Mouse (Mus musculus): ENCODE measurements at regions not wholly inside any gene's neighbourhood (a gene's known extent, or its start where the extent isn't known, plus 50 kb on each side); places are given as distances from the start of the nearest gene placed in this dataset.
A peak's percentile ranks its signal among the peaks of the same experiment; 100 is the strongest.

DNA sequence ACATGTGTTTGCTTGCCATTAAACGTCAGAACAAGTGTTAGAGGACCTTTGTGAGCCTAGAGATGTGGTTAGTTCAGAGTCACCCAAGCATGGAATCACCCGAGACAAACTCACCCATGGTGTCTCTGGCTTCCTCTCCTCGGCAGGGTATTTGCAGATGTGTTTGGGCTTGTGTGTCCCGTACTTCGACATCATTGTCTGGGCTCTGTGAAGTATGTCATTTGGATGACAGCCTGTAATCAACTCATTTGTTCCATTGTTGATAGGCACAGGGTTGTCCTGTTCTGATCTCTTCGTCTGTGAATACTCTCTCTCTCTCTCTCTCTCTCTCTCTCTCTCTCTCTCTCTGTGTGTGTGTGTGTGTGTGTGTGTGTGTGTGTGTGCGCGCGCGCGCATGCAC, 277.8 kb upstream of the Dynlrb2 start:
- no peak for DNase-seq (ENCODE audit: low spot score)

DNA sequence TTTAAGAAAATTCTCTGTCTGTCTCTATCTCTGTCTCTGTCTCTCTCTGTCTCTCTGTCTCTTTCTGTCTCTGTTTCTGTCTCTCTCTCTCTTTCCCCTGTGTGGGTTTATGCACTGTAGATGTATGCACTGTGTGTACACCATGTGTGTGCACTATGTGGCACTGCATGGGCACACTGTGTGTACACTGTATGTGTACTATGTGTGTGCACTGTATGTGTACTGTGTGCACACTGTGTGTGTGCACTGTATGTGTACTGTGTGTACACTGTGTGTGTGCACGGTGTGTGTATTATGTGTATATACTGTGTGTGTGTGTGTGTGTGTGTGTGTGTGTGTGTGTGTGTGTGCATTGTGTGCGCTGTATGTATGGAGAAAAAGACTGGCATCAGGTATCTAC, 281.5 kb upstream of the Dynlrb2 start:
- DNase-seq (ENCODE audit: low spot score), result no peak

DNA sequence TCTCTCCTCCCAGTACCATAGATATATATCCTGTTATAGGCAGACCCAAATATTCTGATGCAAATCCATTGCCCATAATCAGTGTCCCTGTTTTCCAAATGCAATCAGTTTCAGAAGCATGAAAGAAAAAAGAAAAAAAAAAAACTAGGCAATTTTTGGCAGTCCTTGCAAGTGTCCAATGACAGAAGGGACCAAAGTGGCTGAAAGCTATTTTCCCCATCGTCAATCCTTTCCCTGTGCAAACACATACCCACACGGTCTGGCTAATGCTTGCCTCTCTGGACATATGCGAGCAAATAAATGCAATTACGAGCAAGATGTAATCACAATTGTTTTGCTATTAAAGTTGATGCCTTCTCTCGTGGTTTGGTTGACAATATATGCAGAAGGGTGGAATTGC, 288.9 kb upstream of the Dynlrb2 start:
- DNase-seq (ENCODE audit: low spot score), result no peak

DNA sequence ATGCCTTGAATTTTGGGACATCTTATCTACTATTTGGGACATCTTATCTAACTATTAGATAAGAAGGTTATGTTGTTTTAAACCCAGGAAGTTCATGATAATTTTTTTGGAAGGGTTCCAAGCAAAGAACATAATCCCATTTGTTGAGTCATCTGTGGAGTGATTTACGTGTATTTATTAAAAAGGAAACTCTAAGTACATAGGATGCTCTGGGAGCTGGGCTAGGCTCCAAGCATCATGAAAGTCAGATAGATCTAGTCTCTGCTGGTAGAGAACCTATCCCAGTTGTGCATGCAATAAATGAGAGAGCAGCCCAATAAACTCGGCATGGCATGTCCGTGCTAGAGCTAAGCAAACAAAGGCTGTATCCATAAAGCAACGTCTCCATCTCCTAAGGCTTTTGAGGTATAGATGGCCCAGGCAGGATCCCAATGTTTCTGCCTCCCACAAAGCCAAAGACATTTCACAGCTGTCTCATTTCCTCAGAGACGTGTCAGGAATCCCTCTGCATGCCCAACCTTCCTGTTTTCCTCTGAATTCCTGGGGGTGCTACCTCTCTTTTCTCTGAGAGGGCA, 289.4 kb upstream of the Dynlrb2 start:
- DNase-seq (ENCODE audit: low spot score), result no peak

DNA sequence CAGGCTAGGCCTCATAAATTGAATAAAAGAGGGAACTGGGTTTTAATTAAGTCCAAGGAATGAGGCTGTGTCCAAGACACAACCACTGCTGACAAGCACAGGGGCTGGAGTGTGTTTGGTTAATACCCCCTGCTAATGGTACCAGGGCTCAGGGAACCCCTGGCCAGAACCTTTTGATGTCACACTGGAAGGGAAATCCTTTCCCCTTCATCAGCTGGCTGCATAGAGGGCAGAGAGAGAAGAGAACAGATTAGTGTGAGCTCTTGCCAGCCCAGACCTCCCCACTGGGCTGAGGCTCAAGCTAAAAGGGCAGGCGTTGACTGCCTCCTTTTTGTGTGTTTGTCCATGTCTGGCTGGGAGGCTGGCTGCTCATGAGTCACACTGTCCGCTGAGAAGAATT, 301.1 kb upstream of the Dynlrb2 start:
- no peak for DNase-seq (ENCODE audit: low spot score)

DNA sequence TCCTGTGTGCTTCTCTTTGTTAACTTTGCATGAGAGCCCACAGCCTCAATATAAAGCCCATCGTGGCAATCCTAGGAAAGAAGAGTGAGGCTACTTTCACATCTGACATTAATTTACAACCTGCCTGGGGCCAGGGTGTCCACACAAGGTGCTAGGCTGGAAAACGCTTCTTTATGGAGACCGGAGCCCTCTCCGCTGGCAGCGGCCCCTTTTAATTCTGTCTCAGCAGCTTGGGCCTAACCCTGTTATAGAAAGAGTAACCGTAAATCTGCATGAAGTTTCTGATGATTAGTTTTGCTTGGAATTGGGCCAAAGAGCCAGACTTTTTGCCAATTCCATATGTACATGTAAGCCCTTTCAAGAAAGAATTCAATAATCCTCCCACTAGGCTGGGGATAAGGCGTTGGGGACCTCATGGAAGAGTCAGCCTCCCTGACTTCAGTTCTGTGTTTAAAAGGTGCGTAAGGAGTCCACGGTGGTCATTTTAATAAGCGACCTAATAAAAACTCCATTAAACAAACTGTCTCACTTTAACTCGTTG, 304.2 kb upstream of the Dynlrb2 start:
- DNase-seq (ENCODE audit: low spot score), result no peak

DNA sequence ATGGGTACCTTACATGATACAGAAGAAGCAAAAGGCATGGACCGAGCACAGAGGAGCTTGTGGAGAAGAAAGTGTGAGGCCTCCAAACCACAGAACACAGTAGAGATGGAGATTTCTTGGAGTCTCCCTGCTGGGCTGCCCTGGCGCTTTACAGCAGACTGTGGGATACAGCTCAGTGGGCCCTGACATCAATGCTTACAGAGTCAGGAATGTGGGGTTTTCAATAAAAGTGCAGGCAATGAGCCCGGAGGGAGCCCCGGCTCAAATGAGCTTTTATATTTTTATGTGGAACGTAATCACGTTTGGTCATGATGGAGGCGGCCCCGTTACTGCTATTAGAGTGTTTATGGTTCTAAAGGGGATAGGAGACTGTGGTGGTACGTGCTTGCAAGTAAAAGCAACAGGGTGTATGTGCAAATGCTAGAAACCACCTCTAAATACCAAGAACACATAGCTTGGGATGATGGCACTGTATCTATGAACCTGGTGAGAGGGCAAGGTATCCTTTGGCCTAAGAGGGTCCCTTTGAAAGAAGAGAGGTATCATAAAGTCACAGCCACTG, 308.1 kb upstream of the Dynlrb2 start:
- no peak for DNase-seq (ENCODE audit: low spot score)

DNA sequence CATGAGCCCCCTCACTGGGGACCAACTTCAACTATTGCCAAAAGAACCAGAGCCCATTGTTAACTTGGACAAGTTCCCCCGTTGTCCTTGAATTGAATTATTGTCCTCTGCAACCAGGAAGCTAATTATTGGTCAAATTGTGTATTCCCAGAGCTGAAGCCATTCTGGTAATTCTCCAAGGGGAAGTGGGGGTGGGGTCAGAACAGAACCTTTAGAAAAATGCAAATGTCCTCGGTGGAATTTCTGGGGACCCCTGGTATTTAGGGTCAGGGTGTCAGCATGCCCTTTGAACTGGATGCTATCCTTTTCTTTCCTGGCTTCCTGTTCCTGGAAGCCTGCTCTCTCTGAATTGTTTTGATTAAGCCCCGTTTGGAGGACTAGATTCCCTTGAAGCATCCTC, 312.7 kb upstream of the Dynlrb2 start:
- no peak for DNase-seq (ENCODE audit: low spot score)

DNA sequence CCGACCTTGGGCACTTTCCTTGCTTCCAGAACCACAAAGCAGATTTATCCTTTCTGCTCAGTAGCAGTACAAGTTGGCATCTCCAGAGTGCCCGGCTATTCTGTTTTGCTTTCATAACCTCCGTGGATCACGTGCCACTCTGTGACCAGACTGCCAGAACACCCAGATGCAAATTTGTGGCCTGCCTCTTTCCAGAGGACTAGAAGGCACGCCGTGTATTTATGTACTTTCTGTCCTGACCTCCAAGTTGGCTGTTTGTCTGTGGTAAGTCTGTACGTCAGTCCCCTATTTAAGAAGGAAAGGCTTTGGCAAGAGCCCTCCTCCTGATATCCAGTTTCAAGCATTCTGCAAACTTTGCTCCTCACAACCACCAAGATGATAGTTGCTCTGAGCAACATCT, 319.6 kb upstream of the Dynlrb2 start:
- DNase-seq (ENCODE audit: low spot score), result no peak

DNA sequence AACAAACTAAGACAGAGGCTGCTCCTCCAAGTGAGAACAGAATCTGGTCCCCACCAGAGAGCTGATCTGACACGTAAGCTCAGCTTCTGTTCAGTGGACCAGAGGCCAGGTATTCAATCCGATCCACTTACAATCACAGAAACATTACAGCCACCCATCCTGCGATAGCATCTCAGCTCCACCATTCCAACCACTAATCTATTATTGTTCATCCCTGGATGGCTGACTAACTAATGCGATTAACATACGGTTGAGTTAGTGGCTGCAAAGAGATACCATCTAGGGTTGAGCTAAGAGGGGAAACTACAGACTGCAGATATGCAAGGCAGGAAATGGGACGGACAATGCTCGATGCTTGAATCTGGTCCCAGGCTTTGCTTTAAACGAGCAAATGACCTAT, 320.5 kb upstream of the Dynlrb2 start:
- no peak for DNase-seq (ENCODE audit: low spot score)

DNA sequence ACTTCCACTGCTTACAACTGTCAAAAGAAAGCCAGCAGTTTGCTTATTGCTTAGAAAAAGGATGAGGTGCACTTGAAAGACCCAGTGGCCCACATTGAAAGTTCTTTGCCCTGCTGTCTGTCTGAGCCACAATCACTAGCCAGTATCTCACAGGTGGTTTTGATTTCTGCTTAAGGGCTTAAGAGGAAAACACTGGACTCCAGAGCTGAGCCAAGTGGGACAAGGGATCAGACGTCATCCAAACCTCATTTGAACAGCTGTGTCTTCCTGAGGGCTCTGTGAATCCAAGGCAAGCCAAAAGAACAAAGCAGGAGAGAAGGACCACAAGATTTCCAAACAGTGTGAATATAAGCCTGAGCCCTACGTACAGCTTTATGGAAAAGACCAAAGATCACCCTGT, 326.8 kb upstream of the Dynlrb2 start:
- DNase-seq (ENCODE audit: low spot score), result peak; percentile 27

DNA sequence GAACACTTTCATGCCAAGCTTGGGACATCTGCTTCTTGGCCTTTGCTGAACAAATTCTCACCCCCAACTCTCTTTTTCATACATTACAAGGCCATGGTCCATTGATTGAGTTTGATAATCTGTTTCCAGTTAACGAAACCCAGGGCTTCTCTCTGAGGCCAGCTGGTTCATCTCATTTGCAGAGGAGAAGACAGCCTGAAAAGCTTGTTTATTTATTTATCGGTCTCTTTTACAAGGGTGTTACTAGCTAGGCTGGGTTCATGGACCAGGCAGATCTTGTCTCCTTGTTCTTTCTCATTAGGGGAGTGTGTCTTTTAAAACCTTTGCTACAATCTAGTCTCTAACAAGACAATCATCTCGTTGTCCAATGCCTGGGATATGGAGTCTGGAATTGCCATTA, 329.9 kb upstream of the Dynlrb2 start:
- DNase-seq (ENCODE audit: low spot score), result peak; percentile 33

DNA sequence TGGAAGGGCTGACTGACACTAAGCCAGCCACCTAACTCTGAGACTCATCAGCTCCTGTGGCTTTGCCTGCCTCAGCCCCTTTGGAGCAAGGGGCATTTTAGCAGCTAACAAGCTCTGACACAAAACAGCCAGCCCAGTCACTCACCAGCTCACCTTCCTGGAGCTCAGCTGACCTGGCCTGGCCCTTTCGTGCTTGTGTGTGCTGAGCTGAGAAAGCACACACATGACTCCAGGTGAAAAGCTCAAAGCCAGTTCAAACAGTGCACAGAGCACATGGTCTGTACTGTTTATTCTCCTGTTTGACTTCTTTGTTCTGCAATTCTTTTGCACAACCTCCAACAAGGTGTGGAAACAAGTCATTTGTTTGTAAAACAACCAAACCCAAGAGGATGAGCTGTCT, 330.8 kb upstream of the Dynlrb2 start:
- DNase-seq (ENCODE audit: low spot score), result peak; percentile 31

DNA sequence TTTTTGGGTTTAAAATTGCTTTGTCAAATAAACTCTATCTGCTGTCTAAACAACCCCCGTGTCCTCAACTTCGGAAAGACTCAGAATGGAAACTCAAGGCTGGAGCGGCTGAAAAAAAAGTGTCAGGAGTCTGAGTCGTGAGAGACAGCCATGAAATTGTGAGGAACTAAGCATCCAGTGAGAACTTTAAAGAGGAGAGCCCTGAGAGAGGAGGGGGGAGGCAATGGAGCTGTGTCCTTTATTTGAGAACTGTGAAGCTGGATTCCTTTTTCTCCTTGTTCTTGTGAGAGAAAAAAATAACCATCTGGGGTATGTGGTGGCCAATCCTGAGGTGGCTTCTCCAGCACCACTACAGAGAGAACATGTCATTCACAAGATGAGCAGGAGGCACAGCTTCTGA, 336.9 kb upstream of the Dynlrb2 start:
- DNase-seq (ENCODE audit: low spot score), result no peak

DNA sequence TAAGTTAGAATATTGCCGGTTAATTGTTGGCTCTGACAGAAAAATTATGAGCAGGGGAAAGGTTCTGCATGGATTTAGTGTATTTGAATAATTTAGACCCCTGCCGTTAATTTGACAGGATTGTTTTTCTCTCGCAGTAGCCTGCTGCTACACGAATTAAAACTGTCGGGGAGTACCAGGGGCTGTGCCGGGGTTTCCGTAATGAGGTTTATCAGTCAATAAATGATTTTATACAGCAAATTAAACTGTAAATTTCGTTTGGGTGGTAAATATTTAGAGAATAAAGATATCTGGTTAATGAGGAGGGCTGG, 339.8 kb upstream of the Dynlrb2 start:
- no peak for DNase-seq (ENCODE audit: low spot score)

DNA sequence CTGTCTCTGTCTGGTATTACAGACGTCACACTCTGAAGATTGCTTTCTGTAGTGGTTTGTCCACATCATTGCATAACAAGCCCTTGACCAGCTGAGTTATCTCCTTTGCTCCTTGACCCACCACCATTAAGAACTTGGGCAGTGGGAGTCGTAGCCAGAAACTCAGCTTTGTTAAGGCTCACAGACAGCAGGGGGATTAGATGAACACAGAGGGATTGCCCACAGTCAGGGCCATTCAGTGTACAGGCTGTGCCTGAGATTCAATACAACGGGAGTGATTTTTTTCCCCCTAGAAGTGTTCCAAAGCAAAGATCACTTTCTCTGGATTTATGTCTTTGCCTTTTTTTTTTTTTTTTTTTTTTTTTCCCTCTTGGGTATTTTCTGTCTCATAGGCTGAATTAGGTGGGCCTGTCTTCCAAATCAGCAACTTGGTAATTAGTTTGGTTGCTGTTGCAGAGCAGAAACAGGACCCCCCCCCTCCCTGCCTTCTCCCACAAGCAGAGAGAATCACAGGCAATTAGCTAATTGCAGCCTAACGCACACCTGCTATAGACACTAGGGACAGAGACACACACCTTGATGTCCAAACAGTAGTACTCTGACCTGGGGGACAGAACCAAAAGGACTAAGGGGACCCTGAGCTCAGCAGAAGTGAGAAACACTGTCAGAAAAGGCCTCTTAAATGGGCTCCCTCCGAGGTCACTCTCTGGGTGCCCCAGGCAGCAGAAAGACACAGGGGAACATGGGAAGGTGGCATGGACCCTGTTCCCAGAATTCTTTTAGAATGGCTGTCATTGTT, 340.4 kb upstream of the Dynlrb2 start:
- DNase-seq (ENCODE audit: low spot score), result no peak

DNA sequence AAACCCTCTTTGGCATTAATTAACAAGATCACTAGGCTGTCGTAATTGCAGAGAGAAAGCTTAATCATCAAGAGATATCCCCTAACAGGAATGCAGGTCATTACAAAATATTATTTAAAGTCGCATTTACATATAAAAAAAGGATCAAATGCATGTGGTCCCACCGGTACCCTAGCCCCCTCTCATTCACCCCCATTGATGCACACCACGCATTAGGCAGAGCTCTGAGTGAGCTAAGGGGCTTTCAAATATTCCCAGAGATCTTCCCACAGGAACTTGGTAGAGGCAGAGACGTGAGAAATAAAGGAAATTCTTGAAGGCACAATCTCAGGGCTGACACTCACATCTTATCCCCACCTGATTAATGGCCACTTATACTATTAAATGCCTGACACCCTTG, 343.8 kb upstream of the Dynlrb2 start:
- DNase-seq (ENCODE audit: low spot score), result no peak

DNA sequence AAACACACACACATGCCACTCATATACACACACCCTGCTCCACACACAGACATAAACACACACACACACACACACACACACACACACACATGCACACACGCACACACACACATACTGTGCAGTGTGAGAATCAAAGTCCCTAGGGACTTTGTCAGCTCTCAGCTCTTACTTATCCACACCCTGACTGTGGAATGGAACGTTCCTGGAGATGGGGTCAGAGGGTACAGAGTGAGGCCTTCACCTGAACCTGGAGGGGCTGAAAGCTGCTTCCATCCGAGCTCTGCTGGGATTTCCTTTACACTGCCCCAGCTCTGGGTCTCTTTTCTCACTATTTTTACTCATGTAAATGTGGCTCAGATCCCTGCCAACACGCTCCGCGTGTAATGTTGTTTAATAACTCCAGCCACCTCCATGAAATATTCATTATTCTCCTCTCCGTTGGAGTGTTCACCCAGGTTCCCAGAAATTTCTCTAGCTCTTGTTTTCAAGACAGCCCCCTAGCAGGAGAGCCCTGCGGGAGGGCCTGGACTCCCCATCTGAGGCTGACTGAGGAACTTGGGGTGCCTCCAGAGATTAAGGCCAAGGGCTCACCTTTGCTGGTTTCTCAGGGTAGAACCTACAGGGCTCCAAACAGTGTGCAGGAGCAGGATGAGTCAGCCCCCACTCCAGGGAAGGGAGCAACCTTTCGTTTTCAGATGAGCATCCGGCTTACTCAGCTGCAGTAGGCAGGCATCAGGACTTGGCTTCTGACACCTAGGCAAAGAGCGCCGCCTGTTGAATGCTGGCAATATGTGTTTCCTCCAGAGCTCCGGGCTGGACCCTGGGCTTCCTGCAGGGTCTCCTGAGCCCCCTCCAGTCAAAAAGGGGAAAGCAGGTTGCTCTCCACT, 360.8 kb upstream of the Dynlrb2 start:
- peak; percentile 78 for DNase-seq (ENCODE audit: low spot score)

DNA sequence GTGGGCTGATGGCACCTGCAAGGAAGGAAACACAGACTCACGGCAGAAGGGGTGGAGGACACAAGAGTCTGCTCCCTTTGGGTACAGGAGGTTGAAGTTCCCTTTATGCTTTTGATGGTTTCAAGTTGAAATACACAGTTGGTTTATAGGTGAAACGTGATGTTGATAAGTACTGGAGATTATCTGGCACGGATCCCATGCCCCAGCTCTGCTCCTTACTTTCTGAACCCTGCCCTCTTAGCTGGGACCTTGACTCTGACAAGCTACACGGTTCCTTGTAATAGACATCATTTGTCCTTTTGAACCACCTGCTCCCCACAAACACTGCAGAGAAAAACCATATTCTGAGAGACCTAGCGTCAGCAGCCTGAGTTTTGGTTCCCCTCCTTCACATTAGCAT, 363.4 kb upstream of the Dynlrb2 start:
- no peak for DNase-seq (ENCODE audit: low spot score)

DNA sequence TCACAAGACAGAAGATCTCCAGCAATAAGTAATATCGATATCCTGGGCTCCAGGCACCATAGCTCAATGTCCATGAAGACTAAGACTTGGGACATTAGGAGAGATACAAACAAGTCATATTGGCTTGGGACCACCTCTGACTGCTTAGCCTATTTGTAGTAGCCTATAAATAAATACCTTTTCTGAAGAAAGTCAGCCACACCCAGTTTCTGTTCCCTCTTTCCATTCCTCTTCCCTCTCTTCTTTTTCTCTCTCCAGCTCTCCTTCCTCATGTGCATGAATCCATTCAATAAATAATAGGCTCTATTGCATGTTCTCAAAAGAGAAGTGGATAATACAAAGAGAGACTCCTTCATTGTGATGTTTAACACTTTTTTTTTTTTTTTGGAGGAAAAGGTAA, 364.8 kb upstream of the Dynlrb2 start:
- DNase-seq (ENCODE audit: low spot score), result no peak

DNA sequence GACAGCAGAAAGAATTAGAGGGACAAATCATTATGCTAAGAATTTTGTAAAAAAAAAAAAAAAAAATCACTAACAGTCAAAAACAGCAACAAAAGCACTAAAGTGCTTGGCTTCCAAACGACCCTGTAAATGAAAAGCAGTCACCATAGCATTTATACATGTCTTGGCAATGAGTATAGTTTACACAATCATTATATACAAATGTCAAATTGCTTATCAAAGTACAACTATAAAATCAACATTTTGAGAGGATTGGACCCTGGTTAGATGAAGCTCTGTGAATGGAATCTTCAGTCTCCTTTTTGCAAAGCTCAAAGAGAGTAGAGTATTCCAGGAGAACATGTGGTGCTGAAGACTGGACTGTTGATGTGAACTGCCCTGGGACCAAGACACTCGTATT, 367.0 kb upstream of the Dynlrb2 start:
- DNase-seq (ENCODE audit: low spot score), result no peak

DNA sequence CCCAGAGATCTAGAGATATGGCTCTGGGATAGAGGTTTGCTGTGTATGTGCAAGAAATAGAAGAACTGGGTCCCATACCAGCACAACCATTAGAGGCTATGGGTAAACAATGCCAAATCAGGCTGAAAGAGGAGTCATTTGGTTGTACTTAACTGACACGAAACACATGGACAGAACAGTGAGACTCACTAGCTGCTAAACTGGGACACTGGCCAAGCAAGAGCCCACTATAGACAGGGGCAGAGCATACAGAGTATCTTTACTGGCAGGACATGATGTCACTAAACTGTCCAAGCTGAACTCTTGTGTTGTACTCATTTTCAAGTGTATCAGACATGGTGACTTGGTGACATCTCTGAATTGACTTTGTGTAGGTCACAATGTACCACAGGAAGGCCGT, 371.3 kb upstream of the Dynlrb2 start:
- DNase-seq (ENCODE audit: low spot score), result no peak

DNA sequence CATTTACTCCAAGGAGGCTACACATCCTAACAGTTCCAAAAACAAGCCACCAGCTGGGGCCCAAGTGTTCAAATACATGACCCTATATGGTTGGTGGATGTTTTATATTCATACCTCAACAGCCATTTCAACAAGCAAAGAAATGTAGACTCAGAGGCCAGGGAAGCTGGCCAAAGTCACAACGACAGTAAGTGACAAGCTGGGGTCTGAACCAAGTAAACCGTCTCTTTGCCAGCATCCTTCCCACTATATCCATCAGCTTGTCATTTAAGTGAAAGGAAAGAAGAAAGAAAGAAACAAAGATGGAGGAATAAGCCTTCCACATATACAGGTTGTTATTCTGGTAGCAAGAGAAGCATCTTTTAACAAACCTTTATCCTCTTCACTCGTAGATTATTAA, 371.7 kb upstream of the Dynlrb2 start:
- DNase-seq (ENCODE audit: low spot score), result no peak

Data from embryo, embryonic 10 days (tissue).